Mouse (Mus musculus) right cerebral cortex, postnatal 10 days (tissue): ENCODE results near the gene Ltb.
A peak's percentile ranks its signal among the peaks of the same experiment; 100 is the strongest.

ENCODE experiments used
- DNase-seq, 2 experiments: peaks; one replicate each; pipeline ENCODE4 v3.0.0; 2021; ENCODE audit warnings: low spot score in 2 of 2

The Ltb gene

DNA sequence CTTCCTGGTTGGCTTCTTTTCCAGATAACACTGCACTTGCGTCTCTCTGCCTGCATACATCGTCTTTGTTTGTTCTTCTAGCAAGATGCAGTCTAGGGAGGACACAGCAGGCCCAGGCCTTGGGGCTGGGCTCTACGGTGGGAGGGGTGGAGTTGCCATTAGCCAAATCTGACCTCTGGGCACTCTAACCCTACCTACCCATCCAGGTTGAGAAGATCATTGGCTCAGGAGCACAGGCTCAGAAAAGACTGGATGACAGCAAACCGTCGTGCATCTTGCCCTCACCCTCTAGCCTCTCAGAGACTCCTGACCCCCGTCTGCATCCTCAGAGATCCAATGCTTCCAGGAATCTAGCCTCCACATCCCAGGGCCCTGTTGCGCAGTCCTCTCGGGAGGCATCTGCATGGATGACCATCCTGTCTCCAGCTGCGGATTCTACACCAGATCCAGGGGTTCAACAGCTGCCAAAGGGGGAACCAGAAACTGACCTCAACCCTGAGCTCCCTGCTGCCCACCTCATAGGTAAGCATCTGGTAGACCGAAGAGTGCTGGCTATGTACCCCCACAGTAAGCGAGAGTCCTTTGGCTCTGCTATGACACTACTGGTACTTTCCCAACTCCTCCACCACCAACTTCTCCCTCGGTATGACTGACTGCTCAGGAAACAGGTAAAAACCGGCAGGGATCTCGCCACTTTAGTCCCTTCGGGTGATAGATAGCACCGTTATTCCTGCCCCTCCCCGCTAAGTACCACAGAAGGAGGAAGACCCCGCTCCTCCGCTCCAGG lies 798 bp downstream of the Ltb start:
- DNase-seq = no peak

DNA sequence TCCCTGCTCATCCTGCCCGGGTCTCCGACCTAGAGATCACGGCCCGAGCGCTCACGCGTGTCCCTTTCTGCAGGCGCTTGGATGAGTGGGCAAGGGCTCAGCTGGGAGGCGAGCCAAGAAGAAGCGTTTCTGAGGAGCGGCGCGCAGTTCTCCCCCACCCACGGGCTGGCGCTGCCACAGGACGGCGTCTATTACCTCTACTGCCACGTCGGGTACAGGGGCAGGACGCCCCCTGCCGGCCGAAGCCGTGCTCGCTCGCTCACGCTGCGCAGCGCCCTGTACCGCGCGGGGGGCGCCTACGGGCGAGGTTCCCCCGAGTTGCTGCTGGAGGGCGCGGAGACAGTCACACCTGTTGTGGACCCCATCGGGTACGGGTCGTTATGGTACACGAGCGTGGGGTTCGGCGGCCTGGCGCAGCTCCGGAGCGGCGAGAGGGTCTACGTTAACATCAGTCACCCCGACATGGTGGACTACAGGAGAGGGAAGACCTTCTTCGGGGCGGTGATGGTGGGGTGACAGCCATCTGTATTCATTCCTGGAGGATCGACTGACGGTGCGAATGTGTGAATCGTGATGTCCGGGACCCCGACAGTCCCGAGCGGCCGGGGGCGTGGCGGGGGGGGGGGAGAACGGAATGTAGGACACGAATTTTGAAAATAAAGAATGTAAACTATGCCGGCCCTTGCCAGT lies 1.5 kb downstream of the Ltb start:
- DNase-seq = peak; percentile 85

DNA sequence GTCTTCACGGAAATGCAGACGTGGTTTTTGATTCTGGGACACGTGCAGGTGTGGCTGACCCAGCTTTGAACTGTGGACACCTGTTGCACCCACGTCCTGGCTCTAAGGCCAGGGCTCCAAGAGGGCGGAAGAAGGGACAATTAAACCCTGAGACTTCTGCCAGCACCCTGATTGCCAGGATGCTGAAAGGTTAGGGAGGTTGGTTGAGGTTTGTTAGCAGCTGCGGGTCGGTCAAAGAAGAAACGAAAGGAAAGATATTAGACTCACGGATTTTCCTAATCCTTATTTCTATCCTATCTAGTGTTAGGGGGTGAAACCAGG lies 2.0 kb downstream of the Ltb start:
- DNase-seq = no peak

DNA sequence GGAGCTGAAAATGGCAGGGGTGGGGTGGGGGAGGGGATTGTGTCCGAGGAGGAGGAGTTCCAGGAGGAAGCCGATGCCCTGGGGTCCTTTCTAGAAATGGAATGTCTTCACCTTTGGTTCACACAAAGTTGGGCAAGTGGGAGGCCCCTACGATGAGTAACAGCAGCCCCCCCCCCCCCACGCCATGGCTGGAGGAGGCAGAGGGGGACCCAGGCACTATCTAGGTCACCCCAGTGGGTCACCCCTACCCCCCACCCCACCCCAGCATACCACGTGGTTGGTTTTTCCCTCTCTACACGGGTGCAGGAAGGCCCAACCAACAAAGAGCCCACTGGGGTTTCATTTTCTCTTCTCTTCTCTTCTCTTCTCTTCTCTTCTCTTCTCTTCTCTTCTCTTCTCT lies 2.9 kb downstream of the Ltb start:
- DNase-seq = no peak

DNA sequence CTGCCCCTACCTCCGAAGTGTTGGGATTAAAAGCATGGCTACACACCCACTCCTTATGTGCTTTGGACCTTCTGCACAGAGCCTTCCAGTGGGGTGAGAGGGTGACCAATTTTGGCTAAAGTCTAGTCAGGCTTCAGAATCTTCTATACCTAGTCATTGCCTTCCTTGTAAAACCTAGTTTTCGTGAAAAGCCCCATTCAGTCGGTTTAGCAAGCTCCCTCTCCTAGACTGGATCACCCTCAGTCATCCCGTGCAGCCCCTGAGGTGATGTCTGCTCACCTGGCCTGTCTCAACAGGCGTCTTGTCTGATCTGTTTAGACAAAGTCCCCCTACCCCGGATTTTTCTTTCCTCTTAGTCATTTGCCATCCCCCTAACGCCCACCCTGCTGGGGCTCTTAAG lies 3.8 kb downstream of the Ltb start:
- DNase-seq = no peak

DNA sequence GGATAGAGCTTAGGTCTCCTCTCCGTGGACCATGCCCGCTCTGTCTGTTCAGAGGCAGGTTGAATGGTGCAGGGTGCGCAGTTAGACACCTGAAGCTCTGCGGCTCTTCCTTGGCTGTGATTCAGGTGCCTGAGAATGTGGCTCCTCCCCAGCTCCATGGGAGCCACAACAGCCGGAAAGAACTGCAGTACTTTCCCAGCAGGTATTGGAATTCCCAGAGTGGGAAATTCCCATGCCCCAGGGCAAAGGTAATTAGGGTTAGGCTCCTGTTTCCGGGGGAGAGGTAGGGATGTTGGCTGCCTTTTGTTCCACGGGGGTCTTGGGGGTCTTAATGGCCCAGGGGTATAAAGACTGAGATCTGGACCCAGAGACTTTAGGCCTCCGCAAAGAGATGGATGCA lies 4.7 kb downstream of the Ltb start:
- DNase-seq = no peak

DNA sequence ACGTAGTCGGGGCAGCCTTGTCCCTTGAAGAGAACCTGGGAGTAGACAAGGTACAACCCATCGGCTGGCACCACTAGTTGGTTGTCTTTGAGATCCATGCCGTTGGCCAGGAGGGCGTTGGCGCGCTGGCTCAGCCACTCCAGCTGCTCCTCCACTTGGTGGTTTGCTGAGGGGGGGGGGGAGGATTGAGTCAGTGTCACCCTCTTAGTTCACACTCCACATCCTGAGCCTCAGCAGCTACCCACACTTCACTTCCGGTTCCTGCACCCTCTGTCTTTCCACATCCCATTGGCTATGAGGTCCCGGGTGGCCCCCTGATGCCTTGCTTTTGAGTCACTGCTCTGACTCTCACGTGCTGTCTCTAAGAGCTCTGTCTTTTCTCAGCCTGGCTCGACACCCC lies 6.2 kb downstream of the Ltb start:
- DNase-seq = no peak

DNA sequence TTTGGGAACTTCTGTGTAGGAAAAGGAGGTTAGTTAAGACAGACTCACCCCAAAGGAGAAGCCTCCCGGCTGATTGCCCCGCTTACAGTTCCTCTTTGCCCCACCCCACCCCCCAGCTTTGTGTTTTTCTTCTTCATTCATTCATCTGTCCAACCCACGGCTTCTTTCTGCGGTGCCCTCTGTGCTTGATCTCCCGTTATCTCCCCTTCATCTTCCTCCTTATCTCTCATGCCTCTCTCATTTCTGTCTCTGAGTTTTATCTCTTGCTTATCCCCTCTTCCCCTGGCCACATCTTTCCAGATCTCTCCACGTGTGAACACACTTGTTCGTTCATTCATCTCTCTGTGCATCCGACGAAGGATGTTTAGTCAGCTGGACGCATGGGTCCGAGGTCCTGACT lies 6.9 kb downstream of the Ltb start:
- no peak for DNase-seq

DNA sequence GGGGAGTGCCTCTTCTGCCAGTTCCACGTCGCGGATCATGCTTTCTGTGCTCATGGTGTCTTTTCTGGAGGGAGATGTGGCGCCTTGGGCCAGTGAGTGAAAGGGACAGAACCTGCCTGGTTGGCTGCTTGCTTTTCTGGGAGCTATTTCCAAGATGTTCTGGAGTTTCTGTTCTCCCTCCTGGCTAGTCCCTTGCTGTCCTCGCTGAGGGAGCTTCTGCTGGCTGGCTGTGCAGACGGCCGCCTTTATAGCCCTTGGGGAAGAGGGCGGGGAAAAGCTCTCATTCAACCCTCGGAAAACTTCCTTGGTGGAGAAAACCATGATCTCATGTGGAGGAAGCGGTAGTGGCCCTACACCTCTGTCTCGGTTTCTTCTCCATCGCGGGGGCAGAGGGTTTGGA lies 7.5 kb downstream of the Ltb start, which contains the start of gene Tnf:
Gene Tnf, minus strand, starts transcription at position 221 of the 400 bp plus-strand sequence.
- no peak for DNase-seq

DNA sequence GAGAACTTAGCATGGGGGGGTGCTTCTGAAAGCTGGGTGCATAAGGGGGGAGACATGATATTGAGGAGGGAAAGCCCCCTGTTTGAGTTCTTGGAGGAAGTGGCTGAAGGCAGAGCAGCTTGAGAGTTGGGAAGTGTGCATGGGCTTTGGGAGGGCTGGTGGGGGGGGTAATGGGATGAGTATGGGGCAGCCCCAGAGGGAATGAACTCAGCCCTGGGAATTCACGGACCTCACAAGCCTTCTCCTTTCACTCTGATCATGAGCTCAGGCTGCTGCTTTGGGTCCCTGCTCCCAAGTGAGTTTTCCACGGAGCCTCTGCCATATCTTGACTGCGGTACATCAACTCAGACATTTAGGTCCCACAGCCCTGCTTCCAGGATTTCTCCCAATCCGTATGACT lies 8.2 kb downstream of the Ltb start:
- DNase-seq = no peak

DNA sequence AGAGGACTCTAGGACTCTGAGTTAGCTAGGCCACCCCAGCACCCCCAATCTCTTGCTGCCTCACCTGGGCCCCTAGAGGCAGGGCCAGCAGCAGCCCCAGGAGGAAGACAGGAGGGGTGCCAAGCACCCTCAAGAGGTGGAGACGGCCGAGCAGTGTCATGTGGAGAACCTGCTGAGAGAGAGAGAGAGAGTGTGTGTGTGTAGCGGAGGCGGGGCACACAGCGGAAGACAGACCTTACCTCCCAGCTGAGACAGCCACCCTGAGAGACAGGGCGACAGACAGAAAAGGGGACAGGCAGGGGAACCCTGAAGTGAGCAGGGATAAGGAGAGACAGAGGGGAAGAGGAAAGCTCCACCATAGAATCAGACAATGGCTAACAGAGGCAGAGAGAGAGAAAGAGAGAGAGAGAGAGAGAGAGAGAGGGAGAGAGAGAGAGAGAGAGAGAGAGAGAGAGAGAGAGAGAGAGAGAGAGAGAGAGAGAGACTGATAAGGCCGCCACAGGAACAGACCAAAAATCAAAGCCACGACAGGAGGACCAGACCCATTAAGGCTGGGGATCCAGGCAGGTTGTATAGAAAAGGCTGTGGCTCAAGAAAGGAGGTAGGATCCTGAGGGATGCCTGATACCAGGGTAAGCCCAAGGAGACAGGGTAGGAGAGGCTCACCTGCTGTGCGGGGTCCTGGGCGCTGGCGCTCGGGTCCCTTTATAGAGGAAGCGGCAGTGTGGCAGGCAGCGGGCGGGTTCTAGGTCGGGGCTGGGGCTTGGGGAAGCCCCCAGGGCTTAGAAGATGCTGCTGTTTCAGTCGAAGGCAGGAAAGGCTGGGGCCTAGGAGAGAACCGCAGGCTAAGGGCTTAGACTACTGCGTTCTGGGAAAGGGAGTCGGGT lies 10.5 kb downstream of the Ltb start, which contains the start of gene Lta:
Gene Lta, minus strand, starts transcription at position 858 of the 886 bp plus-strand sequence.
- DNase-seq = no peak

DNA sequence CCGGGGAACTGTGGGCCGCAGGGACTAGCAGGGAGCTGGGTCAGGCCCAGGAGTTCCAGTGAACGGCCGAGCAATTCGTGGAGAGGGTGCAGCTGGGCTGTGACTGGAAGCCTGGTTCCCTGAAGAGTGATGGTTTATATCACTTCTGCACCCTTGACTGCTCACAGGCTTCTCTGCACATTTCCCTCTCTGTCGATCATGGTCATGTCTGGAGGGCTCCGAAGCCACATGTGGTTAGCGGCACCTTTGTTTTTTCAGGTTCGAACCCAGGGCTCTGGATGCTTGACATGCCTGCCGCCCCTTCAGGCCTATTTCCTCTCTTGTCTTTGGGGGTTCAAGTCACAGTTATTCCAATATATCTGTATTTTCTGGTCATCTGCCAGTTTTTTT lies 11.1 kb downstream of the Ltb start:
- DNase-seq = no peak

DNA sequence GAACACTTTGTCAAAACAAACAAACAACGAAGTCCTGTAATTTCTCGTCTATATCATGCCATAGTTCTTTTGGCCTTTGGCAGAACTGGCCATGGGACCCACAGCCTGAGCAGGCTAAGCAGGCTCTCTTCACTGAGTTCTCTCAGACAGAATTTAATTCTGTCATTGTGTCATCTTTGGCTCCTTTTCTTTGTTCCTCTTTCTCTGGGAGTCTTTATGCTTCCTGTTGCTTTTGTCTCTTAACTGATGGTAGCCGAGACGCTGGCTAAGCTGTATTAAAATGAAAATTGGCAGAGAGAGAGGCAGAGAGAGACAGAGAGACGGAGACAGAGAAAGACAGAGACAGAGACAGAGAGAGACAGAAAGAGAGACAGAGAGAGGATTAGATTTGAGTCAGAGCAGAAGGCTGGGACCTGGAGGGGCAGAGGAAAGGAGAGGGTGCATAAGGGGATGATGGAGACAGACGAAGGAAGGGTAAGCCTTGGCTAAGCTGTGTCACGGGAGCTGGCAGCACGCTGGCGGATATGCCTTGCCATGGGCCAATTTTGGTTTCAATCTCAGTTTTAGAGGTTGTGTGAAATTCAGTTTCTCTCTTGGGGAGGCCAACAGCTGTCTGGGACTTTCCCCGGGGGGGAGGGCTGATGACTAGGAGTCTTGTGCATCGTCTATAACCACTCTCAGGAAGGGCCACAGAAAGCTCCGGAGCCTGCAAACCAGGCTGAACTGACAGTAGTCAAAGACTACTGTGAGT lies 15.7 kb downstream of the Ltb start:
- no peak for DNase-seq

DNA sequence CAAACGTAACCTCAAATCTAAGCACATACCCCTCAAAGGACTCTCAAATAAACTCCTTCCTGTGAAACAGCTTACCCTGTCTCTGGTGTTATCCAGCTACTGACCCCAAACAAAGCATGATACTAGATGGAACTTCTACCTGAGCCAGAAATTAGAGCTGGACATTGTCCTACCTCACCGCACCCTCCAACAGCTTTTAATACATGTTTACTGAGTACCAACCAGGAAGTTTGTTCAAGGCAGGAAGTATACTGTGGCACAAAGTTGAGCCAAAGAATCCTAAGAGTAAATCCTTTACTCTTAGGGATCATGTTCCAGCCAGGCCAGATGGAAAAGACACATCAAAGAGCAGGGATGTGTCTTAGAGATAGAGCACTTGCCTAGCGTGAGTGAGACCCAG lies 16.4 kb downstream of the Ltb start:
- DNase-seq = no peak

DNA sequence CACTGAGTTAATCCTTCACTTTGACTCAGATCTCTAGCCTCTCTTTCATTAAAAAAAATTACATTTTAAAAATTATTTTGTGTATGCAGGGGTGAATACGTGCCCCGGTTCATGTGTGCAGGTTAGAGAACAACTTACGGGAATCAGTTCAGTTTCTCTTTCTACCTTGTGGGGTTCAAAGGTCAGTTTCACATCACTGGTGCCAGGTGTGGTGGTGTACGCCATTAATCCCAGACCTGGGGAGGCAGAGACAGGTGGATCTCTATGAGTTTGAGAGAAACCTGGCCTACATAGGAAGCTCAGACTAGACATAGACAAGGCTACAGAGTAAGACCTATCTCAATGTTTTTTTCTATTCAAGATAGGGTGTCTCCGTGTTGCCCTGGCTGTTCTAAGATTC lies 18.8 kb downstream of the Ltb start:
- DNase-seq = no peak

DNA sequence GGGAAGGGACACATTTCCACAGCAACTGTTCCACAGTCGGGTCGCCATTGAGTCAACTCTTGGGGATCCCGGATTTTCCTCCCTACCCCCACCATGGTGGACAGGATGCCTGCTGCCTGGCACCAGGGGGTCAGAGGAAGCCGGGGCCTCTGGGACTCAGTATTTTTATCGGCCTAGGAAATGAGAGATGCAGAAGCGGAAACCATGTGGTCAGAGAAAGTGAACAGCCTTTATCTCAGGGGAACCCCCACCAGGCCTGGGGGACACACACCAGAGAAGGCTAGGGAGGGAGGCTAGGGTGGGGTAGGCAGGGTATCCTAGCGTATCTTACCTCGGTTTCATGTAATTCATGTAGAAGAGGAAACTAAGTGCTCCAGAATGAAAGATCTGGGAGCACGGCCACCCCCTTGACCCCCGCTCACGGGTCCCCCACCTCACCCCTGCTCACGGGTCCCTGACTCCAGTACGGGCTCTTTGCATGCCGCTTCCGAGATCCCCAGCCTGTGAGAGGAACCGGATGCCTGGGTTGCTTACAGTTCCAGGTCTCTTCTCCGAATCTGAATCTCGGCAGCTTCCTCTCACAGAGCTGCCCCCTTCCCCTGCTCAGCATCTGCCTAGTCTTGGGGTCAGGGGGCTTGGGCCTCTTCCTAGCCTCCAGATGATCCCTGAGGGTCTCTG lies 24.4 kb downstream of the Ltb start:
- peak in 1 of 2 experiments; percentile 38 for DNase-seq

DNA sequence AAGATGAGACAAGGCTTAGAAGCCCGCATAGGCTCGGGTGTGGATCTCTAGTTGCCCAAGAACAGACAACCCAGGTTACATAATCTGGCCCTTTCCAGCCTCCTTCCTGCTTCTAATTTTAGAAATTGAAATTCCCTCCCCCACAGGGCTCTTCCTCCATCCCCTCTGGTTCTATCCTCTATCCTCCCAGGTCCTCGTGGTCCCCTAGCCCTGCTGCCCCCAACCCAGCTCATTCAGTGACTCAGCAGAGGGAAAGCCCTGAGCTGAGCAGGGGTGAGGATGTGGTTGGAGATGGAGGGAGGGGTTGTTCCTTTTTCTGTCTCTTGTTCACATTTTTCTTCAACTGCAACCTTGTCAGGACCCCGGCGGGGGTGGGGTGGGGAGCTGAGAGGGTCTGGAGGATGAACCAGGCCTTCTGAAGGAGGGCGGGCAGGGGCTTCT lies 25.4 kb downstream of the Ltb start:
- peak in 1 of 2 experiments; percentile 22 for DNase-seq

DNA sequence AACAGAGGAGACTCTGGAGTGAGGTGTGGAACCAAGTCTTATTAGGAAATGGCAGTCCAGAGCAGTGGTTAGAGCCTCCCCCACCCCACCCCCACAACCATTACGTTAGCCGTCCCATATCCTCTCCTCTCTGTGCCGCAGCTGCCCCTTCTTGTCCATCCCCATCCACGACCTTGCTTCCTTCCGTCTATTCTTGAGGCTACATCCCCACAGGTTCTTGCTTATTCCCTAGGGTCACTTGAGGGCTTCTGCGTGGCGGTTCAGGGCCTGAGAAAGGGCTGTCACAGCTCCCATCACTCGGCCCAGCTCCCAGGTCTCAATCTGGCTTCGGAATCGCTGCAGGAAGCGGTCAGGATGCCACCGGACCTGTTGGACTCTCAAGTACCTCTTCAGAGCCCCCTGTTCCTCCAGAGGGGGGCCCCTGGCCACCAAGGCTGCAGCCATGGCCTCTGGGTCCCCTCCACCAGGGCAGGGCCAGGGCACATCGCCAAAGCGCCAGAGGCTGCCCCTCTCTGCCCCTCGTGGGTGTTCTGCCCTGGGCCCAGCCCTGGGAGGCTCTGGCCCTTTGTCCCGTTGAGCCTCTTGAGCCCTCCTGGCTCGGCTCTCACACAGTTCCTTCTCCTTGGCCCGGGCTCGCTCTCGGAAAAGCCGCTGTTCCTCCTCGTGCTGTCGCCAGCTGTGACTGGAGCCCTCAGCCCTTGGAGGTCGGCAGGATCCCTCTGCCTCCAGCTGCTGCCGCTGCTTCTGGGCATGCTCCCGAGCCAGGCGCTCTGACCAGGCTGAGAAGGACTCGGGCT lies 26.1 kb downstream of the Ltb start, which contains the start of gene Gm16181:
Gene Gm16181, plus strand, starts transcription at position 679 of the 797 bp plus-strand sequence.
- DNase-seq = peak in 1 of 2 experiments; percentile 32

DNA sequence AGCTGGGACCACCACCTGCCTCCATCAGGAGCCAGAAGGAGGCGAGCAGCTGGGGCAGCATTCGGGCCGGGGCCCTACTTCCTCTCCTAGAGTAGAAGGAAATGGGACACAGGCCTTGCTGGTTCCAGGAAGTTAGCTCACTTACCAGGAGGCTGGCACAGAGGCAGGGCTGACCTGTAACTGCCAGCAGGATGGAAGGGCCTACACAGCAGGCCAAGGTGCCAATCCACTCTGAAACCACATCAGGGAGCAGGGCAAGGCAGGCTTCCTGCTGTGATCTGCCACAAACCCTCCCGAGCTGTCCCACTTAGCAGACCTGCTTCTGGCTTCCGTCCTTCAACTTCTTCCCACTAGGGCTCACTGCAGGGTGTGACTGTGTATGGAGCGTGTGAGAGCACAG lies 28.1 kb downstream of the Ltb start:
- peak in 1 of 2 experiments; percentile 33 for DNase-seq

DNA sequence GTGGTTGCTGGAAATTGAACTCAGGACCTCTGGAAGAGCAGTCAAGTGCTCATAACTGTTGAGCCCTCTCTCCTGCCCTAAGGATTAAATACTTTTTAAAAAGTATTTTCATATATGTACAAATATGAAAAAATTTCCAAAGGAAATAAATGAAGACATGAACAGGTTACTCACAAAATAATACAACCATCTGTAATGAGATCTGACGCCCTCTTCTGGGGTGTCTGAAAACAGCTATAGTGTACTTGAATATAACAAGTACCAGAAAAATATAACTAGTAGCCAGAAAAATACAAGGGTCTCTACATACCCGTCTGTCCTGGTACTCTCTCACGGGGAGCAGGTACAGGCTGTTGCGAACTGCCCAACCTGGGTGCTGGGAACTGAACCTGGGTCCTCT lies 30.4 kb downstream of the Ltb start:
- no peak for DNase-seq
